Mouse (Mus musculus) lung, embryonic 14.5 days (tissue): ENCODE measurements around the gene Atp6v0a2. TPM values are rescaled to one million over a fixed set of nuclear protein-coding genes. Genes with fewer than 3 reads are reported as not detected.
"Not testable (repeated sequence)": the region's sequence is repeated elsewhere in the genome, so short reads cannot be mapped to it uniquely, and the experiment has no call there.

Source experiments
- ATAC-seq: fragments of 200-750 bp; cut with Nextera tagmentation; 2 replicates; pipeline ENCODE4 v1.8.0; 2017; ENCODE audit warnings: mild to moderate bottlenecking, moderate TSS enrichment, moderate library complexity; ENCODE audit not compliant: insufficient read depth
- DNase-seq: peaks from one replicate; pipeline ENCODE4 v3.0.0-alpha.2; 2015
- H3K27ac ChIP-seq: fragments of 300-500 bp; sonication (generic); 2 replicates; pipeline ENCODE4 v1.5.1; 2014; ENCODE audit warnings: low read depth, mild to moderate bottlenecking, moderate library complexity
- H3K27me3 ChIP-seq: fragments of 300-500 bp; sonication (generic); 2 replicates; pipeline ENCODE4 v1.6.1; 2014; ENCODE audit warnings: low read length, control low read depth; ENCODE audit not compliant: insufficient read depth
- H3K36me3 ChIP-seq: fragments of 300-500 bp; sonication (generic); 2 replicates; pipeline ENCODE4 v1.6.1; 2014; ENCODE audit warnings: control low read depth; ENCODE audit not compliant: insufficient read depth
- H3K4me1 ChIP-seq: fragments of 300-500 bp; sonication (generic); 2 replicates; pipeline ENCODE4 v1.6.1; 2014; ENCODE audit warnings: antibody characterized with exemption, control low read depth; ENCODE audit not compliant: insufficient read depth
- H3K4me2 ChIP-seq: fragments of 300-500 bp; sonication (generic); 2 replicates; pipeline ENCODE4 v1.6.1; 2014; ENCODE audit warnings: mild to moderate bottlenecking
- H3K4me3 ChIP-seq: fragments of 300-500 bp; sonication (generic); 2 replicates; pipeline ENCODE4 v1.5.1; 2014; ENCODE audit warnings: low read depth, low read length
- H3K9ac ChIP-seq: fragments of 300-500 bp; sonication (generic); 2 replicates; pipeline ENCODE4 v1.6.1; 2014
- H3K9me3 ChIP-seq: fragments of 300-500 bp; sonication (generic); 2 replicates; pipeline ENCODE4 v1.6.1; 2016; ENCODE audit warnings: low read depth, low read length, control low read depth
- CTCF ChIP-seq: IDR thresholded peaks from 2 replicates; pipeline ENCODE4 v1.5.1; 2016; ENCODE audit warnings: antibody characterized with exemption, low read depth
- WGBS: fragments of 180-500 bp; shearing (Covaris S2); extraction: QIAGEN DNeasy Blood & Tissue Kit; methylation state at CpG from one replicate; pipeline ENCODE4 v1.1.7; 2014; 5-methylcytosine and 5-hydroxymethylcytosine counted together
- polyA plus RNA-seq: library from polyadenylated mRNA; unstranded; fragments of >200 nt; fragmentation: Nextera tagmentation; extraction: Ambion mirVana; gene quantifications from 2 replicates; pipeline ENCODE4 v1.2.1, GENCODE M21; 2014

The Atp6v0a2 gene
- polyA plus RNA-seq, 1 experiment from 2014 or later: 47.0 TPM

DNA sequence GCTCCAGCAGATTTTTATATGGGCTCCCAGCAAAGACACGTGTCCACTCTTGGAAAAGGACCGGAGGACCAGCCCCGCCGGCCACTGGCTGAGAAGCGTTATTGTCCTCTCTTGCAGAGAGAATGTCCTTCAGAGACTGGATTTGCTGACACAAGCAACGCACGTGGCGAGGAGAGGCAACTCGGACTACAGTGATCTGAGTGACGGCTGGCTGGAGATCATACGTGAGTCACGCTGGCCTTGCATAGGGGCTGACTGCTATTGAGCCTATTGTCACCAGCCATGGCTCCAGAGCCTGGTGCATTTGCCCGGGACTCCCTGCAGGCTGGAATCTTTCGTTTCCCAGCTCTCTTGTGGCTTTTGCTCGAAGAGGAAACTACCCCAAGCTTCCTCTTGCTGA is 5.5 kb upstream of the Atp6v0a2 start:
- TF ChIP-seq CTCF: no peak
- 80% methylated on average over 15 of the region's 15 CpGs for WGBS
- Histone ChIP-seq H3K4me1 (no peaks in the 10 kb centered on the region), H3K4me3 (no peak overlapping the region), H3K9me3 (no peaks in the 10 kb centered on the region), H3K36me3 (no peaks in the 10 kb centered on the region), H3K27me3 (no peaks in the 10 kb centered on the region), H3K4me2 (no peak overlapping the region), H3K9ac (no peak overlapping the region), H3K27ac (no peak overlapping the region)
- ATAC-seq (no peak), DNase-seq (no peak)

GRCm38 (mm10) chr5:124624291-124624690 is 4.1 kb upstream of the Atp6v0a2 start:
- Histone ChIP-seq H3K36me3 (no peaks in the 10 kb centered on the region), H3K4me2 (no peak overlapping the region), H3K4me3 (no peak overlapping the region), H3K27me3 (no peaks in the 10 kb centered on the region), H3K9me3 (no peaks in the 10 kb centered on the region), H3K9ac (no peak overlapping the region), H3K4me1 (no peaks in the 10 kb centered on the region), H3K27ac (no peak overlapping the region)
- ATAC-seq (no peak), DNase-seq (no peak)
- WGBS: 87% methylated on average over 9 of the region's 9 CpGs
- TF ChIP-seq CTCF: no peak

- no peak for TF ChIP-seq CTCF
These were observed 1.3 kb downstream of the Atp6v0a2 start for GRCm38 (mm10) chr5:124629641-124630040.

GRCm38 (mm10) chr5:124631685-124632084 is 3.3 kb downstream of the Atp6v0a2 start:
- H3K9ac ChIP-seq: no peak overlapping the region
- no peaks in the 10 kb centered on the region for H3K27me3 ChIP-seq
- peaks cover 6% of the 10 kb centered on the region; the same call in 1 of the 2 replicates for H3K4me1 ChIP-seq
- no peak overlapping the region for H3K4me3 ChIP-seq
- no peak for TF ChIP-seq CTCF
- no peak overlapping the region for H3K4me2 ChIP-seq
- H3K27ac ChIP-seq: no peak overlapping the region
- H3K9me3 ChIP-seq: no peaks in the 10 kb centered on the region
- DNase-seq (no peak), ATAC-seq (no peak)
- WGBS: 84% methylated on average over 11 of the region's 11 CpGs
- H3K36me3 ChIP-seq: peaks cover 29% of the 10 kb centered on the region

More at GRCm38 (mm10) chr5:124629641-124630040, 1.3 kb downstream of the Atp6v0a2 start:
- DNase-seq: no peak
- Histone ChIP-seq H3K27me3 (no peaks in the 10 kb centered on the region), H3K4me2 (peak overlapping the region; percentile 85), H3K27ac (no peak overlapping the region), H3K9me3 (no peaks in the 10 kb centered on the region), H3K36me3 (peaks cover 11% of the 10 kb centered on the region; the same call in 1 of the 2 replicates), H3K9ac (peak overlapping the region; percentile 84), H3K4me1 (peaks cover 6% of the 10 kb centered on the region; the same call in 1 of the 2 replicates), H3K4me3 (peak overlapping the region; percentile 93)
- WGBS: 12% methylated on average over 11 of the region's 11 CpGs
- ATAC-seq: no peak

DNA sequence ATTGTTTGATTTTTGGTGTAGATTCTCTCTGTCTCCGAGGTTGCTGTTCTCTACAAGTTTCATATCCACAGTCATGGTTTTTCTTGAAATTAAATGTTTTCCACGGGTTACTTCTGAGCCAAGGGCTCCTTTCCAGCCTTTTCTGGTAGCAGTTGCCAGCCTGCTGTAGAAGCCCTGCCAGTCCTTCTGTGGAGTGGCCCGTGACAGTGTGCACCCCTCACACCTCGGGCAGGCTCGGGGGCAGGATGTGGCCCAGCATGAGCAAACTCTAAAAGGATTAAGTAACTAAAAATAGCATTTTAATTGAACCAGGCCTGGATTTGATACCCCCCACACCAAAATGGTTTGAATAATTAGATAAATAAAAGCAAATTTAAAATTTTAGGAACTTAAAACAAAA is 4.1 kb downstream of the Atp6v0a2 start:
- Histone ChIP-seq H3K9me3 (no peaks in the 10 kb centered on the region), H3K4me3 (no peak overlapping the region), H3K36me3 (peaks cover 36% of the 10 kb centered on the region), H3K4me2 (no peak overlapping the region), H3K27me3 (no peaks in the 10 kb centered on the region), H3K27ac (no peak overlapping the region), H3K9ac (no peak overlapping the region), H3K4me1 (peaks cover 6% of the 10 kb centered on the region; the same call in 1 of the 2 replicates)
- no peak for TF ChIP-seq CTCF
- no peak for ATAC-seq
- WGBS: 78% methylated on average over 5 of the region's 5 CpGs
- no peak for DNase-seq

DNA sequence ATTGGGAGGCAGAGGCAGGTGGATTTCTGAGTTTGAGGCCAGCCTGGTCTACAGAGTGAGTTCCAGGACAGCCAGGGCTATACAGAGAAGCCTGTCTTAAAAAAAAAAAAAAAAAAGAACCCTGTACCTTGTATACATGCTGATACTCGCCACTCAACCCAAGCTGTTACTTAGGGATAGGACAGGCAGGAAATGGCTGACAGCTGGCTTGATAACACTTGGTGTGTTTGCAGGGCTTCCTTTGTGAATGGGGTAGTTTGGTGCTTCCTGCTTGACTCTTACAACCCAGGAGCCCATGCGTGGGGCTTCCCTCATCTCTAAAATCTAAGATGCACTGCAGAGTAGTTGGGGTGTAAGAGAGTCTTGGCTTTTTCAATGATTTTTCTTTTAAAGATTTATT is 5.0 kb downstream of the Atp6v0a2 start:
- Histone ChIP-seq H3K27ac (no peak overlapping the region), H3K36me3 (peaks cover 45% of the 10 kb centered on the region), H3K4me3 (no peak overlapping the region), H3K9me3 (no peaks in the 10 kb centered on the region), H3K4me2 (no peak overlapping the region), H3K4me1 (peaks cover 6% of the 10 kb centered on the region; the same call in 1 of the 2 replicates), H3K27me3 (no peaks in the 10 kb centered on the region), H3K9ac (no peak overlapping the region)
- no peak for DNase-seq
- TF ChIP-seq CTCF: no peak
- no peak for ATAC-seq
- 47% methylated on average over 2 of the region's 2 CpGs for WGBS

DNA sequence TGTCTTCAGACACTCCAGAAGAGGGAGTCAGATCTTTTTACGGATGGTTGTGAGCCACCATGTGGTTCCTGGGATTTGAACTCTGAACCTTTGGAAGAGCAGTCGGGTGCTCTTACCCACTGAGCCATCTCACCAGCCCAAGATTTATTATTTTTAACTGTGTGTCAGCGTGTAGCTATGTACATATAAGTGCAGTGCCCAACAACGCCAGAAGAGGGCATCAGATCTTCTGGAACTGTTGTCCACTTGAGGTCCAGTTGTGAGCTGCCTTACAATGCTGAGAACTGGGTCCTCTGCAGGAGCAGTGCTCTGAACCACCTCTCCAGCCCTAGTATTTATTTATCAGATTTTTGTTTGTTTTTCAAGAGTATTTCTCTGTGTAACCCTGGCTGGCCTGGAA is 6.7 kb downstream of the Atp6v0a2 start:
- 83% methylated on average over 4 of the region's 4 CpGs for WGBS
- H3K36me3 ChIP-seq: peaks cover 61% of the 10 kb centered on the region
- not testable (repeated sequence) for H3K4me3 ChIP-seq, H3K4me2 ChIP-seq, H3K27ac ChIP-seq, H3K9me3 ChIP-seq, H3K27me3 ChIP-seq, H3K9ac ChIP-seq, H3K4me1 ChIP-seq
- 0 out of 2 replicates have a peak, but pooled peaks have one; percentile 41 for ATAC-seq
- TF ChIP-seq CTCF: peak; percentile 35
- DNase-seq: peak; percentile 68

DNA sequence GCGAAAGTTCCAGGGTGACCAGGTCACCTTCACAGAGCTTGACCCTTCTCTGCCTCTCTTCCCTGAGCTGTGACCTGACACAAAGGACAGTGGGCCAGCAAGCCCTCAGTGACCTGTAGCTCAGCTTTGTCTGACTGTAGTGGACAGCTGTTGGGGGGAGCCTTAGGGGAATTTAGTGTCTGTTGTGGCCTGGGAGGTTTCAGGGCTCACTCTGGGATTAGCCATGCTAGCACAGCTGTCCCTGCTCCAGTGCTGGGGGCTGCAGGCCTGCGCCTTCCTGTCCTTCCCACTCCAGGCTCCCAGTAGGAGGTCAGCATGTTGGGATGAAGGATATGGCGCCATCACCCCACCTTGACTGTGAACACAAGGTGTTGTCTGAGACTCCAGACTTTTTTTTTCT is 7.8 kb downstream of the Atp6v0a2 start:
- no peak overlapping the region for H3K27ac ChIP-seq
- no peaks in the 10 kb centered on the region for H3K27me3 ChIP-seq
- ATAC-seq (no peak), DNase-seq (no peak)
- no peaks in the 10 kb centered on the region for H3K4me1 ChIP-seq
- H3K4me2 ChIP-seq: no peak overlapping the region
- WGBS: 86% methylated on average over 3 of the region's 3 CpGs
- peaks cover 72% of the 10 kb centered on the region for H3K36me3 ChIP-seq
- no peaks in the 10 kb centered on the region for H3K9me3 ChIP-seq
- no peak for TF ChIP-seq CTCF
- H3K4me3 ChIP-seq: no peak overlapping the region
- no peak overlapping the region for H3K9ac ChIP-seq
